Mouse (Mus musculus) myocyte (in vitro differentiated cells): ENCODE measurements at regions not wholly inside any gene's neighbourhood (a gene's known extent, or its start where the extent isn't known, plus 50 kb on each side); places are given as distances from the start of the nearest gene placed in this dataset.

Experiments
- CEBPB ChIP-seq: IDR thresholded peaks from 2 replicates; pipeline ENCODE4 v1.6.1; 2011; ENCODE audit warnings: mild to moderate bottlenecking, moderate library complexity; ENCODE audit not compliant: poor library complexity, insufficient read depth, severe bottlenecking
- E2F4 ChIP-seq: IDR thresholded peaks from one replicate; pipeline ENCODE4 v1.6.1; 2011; ENCODE audit warnings: mild to moderate bottlenecking, control low read depth, moderate library complexity; ENCODE audit not compliant: insufficient read depth
- MAX ChIP-seq: IDR thresholded peaks from one replicate; pipeline ENCODE4 v1.6.1; 2011; ENCODE audit warnings: low read depth, mild to moderate bottlenecking, control low read depth
- MYOD1 ChIP-seq, 3 experiments: IDR thresholded peaks; one replicate each; pipeline ENCODE4 v1.6.1; 2011; ENCODE audit warnings: control low read depth in 2 of 3, low read depth in 2 of 3, mild to moderate bottlenecking in 2 of 3, moderate library complexity in 1 of 3; ENCODE audit not compliant: insufficient read length in 2 of 3, control insufficient read depth in 1 of 3
- MYOG ChIP-seq, 3 experiments: IDR thresholded peaks; one replicate each; pipeline ENCODE4 v1.6.1; 2011; ENCODE audit warnings: control low read depth in 2 of 3, low read depth in 2 of 3, mild to moderate bottlenecking in 2 of 3; ENCODE audit not compliant: insufficient read length in 2 of 3, control insufficient read depth in 1 of 3, insufficient read depth in 1 of 3
- POLR2A ChIP-seq: IDR thresholded peaks from one replicate; pipeline ENCODE4 v1.6.1; 2011; ENCODE audit warnings: low read depth, mild to moderate bottlenecking, control low read depth, moderate library complexity; ENCODE audit not compliant: insufficient read length
- POLR2AphosphoS2 ChIP-seq: IDR thresholded peaks from one replicate; pipeline ENCODE4 v1.6.1; 2011; ENCODE audit warnings: low read depth, control low read depth; ENCODE audit not compliant: insufficient read length
- TCF12 ChIP-seq: IDR thresholded peaks from one replicate; pipeline ENCODE4 v1.6.1; 2011; ENCODE audit warnings: mild to moderate bottlenecking, control low read depth; ENCODE audit not compliant: poor library complexity, insufficient read depth, severe bottlenecking
- TCF3 ChIP-seq: IDR thresholded peaks from one replicate; pipeline ENCODE4 v1.6.1; 2011; ENCODE audit warnings: low read depth, control low read depth; ENCODE audit not compliant: insufficient read length
- USF1 ChIP-seq: IDR thresholded peaks from one replicate; pipeline ENCODE4 v1.6.1; 2011; ENCODE audit warnings: low read depth, mild to moderate bottlenecking, control low read depth, moderate library complexity

GRCm38 (mm10) chr8:95983690-95984089 is 95.3 kb upstream of the Got2 start:
- no peak for TF ChIP-seq CEBPB
- no peak for TF ChIP-seq POLR2A
- no peak for TF ChIP-seq TCF3
- TF ChIP-seq TCF12 = no peak
- TF ChIP-seq MAX = no peak
- no peak for TF ChIP-seq E2F4
- no peak for TF ChIP-seq POLR2AphosphoS2
- TF ChIP-seq MYOG (IDR thresholded peaks at IDR 0.05; ENCODE audit: control insufficient read depth in 1 of 3, insufficient read depth in 1 of 3, insufficient read length in 2 of 3, low read depth in 2 of 3) = no peak
- no peak for TF ChIP-seq MYOD1 (IDR thresholded peaks at IDR 0.05; ENCODE audit: control insufficient read depth in 1 of 3, insufficient read length in 2 of 3, low read depth in 2 of 3)
- no peak for TF ChIP-seq USF1
